ENCODE assay signal across 25 mouse cellular contexts in genomic region chr13:95536117-95536493, GRCm38 (mm10). TPM values are rescaled to one million over a fixed set of nuclear protein-coding genes. Genes with fewer than 3 reads are reported as not detected.
A peak's percentile ranks its signal among the peaks of the same experiment; 100 is the strongest.
DNase-seq lines count a peak whose midpoint lies in the region; ATAC-seq and TF ChIP-seq lines count a peak whose summit lies in the region.
"Had no signal": no experiment of that assay in that cellular context is flagged by ENCODE, and none has a peak within 500 bp of the region (broad histone marks: within the 10 kb centered on the region; RNA-seq: fewer than 3 reads in every experiment).

No protein-coding gene starts in this region.

- H3K4me3 ChIP-seq in embryonic facial prominence, embryonic 15.5 days (replicated peaks) = no peak overlapping the region
- H3K4me3 ChIP-seq in embryonic facial prominence, embryonic 10.5 days = no peak overlapping the region
- no peak overlapping the region for H3K4me3 ChIP-seq in heart, embryonic 15.5 days
- H3K4me3 ChIP-seq in E14TG2a.4 (replicated peaks; ENCODE audit: low read length) = peak overlapping the region; percentile 59
- peak overlapping the region; percentile 35 for H3K4me3 ChIP-seq in liver, embryonic 13.5 days (replicated peaks)
- H3K4me3 ChIP-seq: embryonic facial prominence, embryonic 13.5 days; limb, embryonic 13.5 days; neural tube, embryonic 13.5 days had no signal

- H3K27ac ChIP-seq in embryonic facial prominence, embryonic 15.5 days (replicated peaks) = 0 out of 2 replicates have a peak overlapping the region, but pooled peaks have one; percentile 34
- no peak overlapping the region; the same call in 1 of the 2 replicates for H3K27ac ChIP-seq in embryonic facial prominence, embryonic 10.5 days (replicated peaks)
- no peak overlapping the region for H3K27ac ChIP-seq in heart, embryonic 15.5 days
- H3K27ac ChIP-seq in liver, embryonic 13.5 days = peak overlapping the region; percentile 25; the same call in 1 of the 2 replicates
- H3K27ac ChIP-seq: embryonic facial prominence, embryonic 13.5 days; limb, embryonic 13.5 days; neural tube, embryonic 13.5 days had no signal

- peaks cover 22% of the 10 kb centered on the region for H3K4me1 ChIP-seq in embryonic facial prominence, embryonic 15.5 days
- peaks cover 44% of the 10 kb centered on the region for H3K4me1 ChIP-seq in embryonic facial prominence, embryonic 10.5 days
- H3K4me1 ChIP-seq in heart, embryonic 15.5 days (replicated peaks) = peaks cover 25% of the 10 kb centered on the region
- H3K4me1 ChIP-seq in E14TG2a.4 (replicated peaks; ENCODE audit: low read depth, low read length) = peaks cover 61% of the 10 kb centered on the region
- peaks cover 56% of the 10 kb centered on the region for H3K4me1 ChIP-seq in liver, embryonic 13.5 days (replicated peaks)

- no peaks in the 10 kb centered on the region for H3K36me3 ChIP-seq in embryonic facial prominence, embryonic 15.5 days
- no peaks in the 10 kb centered on the region for H3K36me3 ChIP-seq in embryonic facial prominence, embryonic 10.5 days (replicated peaks)
- H3K36me3 ChIP-seq in heart, embryonic 15.5 days = no peaks in the 10 kb centered on the region
- peaks cover 11% of the 10 kb centered on the region for H3K36me3 ChIP-seq in E14TG2a.4 (ENCODE audit: insufficient read depth, low read length)
- no peaks in the 10 kb centered on the region for H3K36me3 ChIP-seq in liver, embryonic 13.5 days
- H3K36me3 ChIP-seq: embryonic facial prominence, embryonic 13.5 days; limb, embryonic 13.5 days; neural tube, embryonic 13.5 days had no signal

- ATAC-seq in embryonic facial prominence, embryonic 15.5 days (ENCODE audit: insufficient number of reproducible peaks, low FRiP score, low TSS enrichment, low read depth) = no peak
- ATAC-seq in heart, embryonic 15.5 days (replicated peaks; ENCODE audit: insufficient number of reproducible peaks, insufficient read depth, low FRiP score, low read depth) = no peak
- ATAC-seq in liver, embryonic 13.5 days (ENCODE audit: low read depth) = 0 out of 2 replicates have a peak, but pooled peaks have one; percentile 11
- ATAC-seq in inflammation-experienced regulatory T-cells, adult 6 months = no peak
- ATAC-seq: CD4-positive, CD25-positive, alpha-beta regulatory T cell, adult 4 months had no signal

- H3K4me2 ChIP-seq in embryonic facial prominence, embryonic 15.5 days (replicated peaks) = no peak overlapping the region
- peak overlapping the region; percentile 44; the same call in 1 of the 2 replicates for H3K4me2 ChIP-seq in heart, embryonic 15.5 days
- peak overlapping the region; percentile 63 for H3K4me2 ChIP-seq in liver, embryonic 13.5 days

- no peak for TF ChIP-seq CTCF in E14TG2a.4 (conservative IDR thresholded peaks at IDR 0.05; ENCODE audit: low read length)

- H3K27me3 ChIP-seq in embryonic facial prominence, embryonic 15.5 days = no peaks in the 10 kb centered on the region
- H3K27me3 ChIP-seq in embryonic facial prominence, embryonic 10.5 days (replicated peaks; ENCODE audit: low read depth, poor library complexity, severe bottlenecking) = peaks cover 50% of the 10 kb centered on the region
- H3K27me3 ChIP-seq in heart, embryonic 15.5 days = 0 out of 2 replicates have a peak, but pooled peaks cover 3% of the 10 kb centered on the region
- no peaks in the 10 kb centered on the region for H3K27me3 ChIP-seq in E14TG2a.4 (ENCODE audit: insufficient read depth, low read length)
- peaks cover 26% of the 10 kb centered on the region for H3K27me3 ChIP-seq in liver, embryonic 13.5 days
- H3K27me3 ChIP-seq: embryonic facial prominence, embryonic 13.5 days had no signal

- 23% methylated on average over 5 of the region's 5 CpGs for WGBS in embryonic facial prominence, embryonic 15.5 days
- 16% methylated on average over 5 of the region's 5 CpGs for WGBS in embryonic facial prominence, embryonic 10.5 days
- WGBS in heart, embryonic 15.5 days = 23% methylated on average over 5 of the region's 5 CpGs
- WGBS in liver, embryonic 13.5 days (ENCODE audit: insufficient replicate concordance) = 15% methylated on average over 5 of the region's 5 CpGs

- DNase-seq in embryonic facial prominence, embryonic 10.5 days (ENCODE audit: low spot score) = no peak
- no peak for DNase-seq in heart, adult 18-20 months
- DNase-seq in liver, embryonic 13.5 days = no peak
- DNase-seq in urinary bladder, adult 18-20 months (ENCODE audit: low spot score in 2 of 2) = no peak
- DNase-seq: cerebellum, adult 2 months; gastrocnemius, postnatal 14 days; heart, postnatal 36 days; right cerebral cortex, postnatal 14 days; thymus, postnatal 4 days had no signal

- no peaks in the 10 kb centered on the region for H3K9me3 ChIP-seq in embryonic facial prominence, embryonic 15.5 days (replicated peaks)
- no peaks in the 10 kb centered on the region for H3K9me3 ChIP-seq in embryonic facial prominence, embryonic 10.5 days
- H3K9me3 ChIP-seq in heart, embryonic 15.5 days (replicated peaks) = no peaks in the 10 kb centered on the region
- H3K9me3 ChIP-seq in E14TG2a.4 (ENCODE audit: low read length) = no peaks in the 10 kb centered on the region
- H3K9me3 ChIP-seq in liver, embryonic 13.5 days (replicated peaks) = no peaks in the 10 kb centered on the region
- H3K9me3 ChIP-seq: embryonic facial prominence, embryonic 13.5 days; limb, embryonic 13.5 days; neural tube, embryonic 13.5 days had no signal

- no peak overlapping the region for H3K9ac ChIP-seq in embryonic facial prominence, embryonic 15.5 days
- no peak overlapping the region for H3K9ac ChIP-seq in heart, embryonic 15.5 days
- peak overlapping the region; percentile 46; the same call in 1 of the 2 replicates for H3K9ac ChIP-seq in liver, embryonic 13.5 days
- H3K9ac ChIP-seq: embryonic facial prominence, embryonic 13.5 days; limb, embryonic 13.5 days; neural tube, embryonic 13.5 days had no signal

RNA-seq across cellular contexts. Expression of gene F2rl1, which starts 11.1 kb away (rescaled TPM):
- polyA plus RNA-seq in embryonic facial prominence, embryonic 15.5 days (2015; fragmentation: Nextera tagmentation; extraction: Ambion mirVana) = 4.5 and 5.1 TPM in 2 replicates
- 0.15 and 0.19 TPM in 2 replicates for polyA plus RNA-seq in embryonic facial prominence, embryonic 10.5 days (2016; fragmentation: Nextera tagmentation; extraction: Ambion mirVana)
- polyA plus RNA-seq in heart, embryonic 15.5 days (2015; fragmentation: Nextera tagmentation; extraction: Ambion mirVana) = 0.72 and 1.4 TPM in 2 replicates
- under 1 TPM; 0.67 to 0.84 TPM for total RNA-seq in heart, adult 18-20 months (2021)
- 0.22 and 0.32 TPM in 2 replicates for polyA plus RNA-seq in liver, embryonic 13.5 days (2015; fragmentation: Nextera tagmentation; extraction: Ambion mirVana)
- polyA plus RNA-seq in inflammation-experienced regulatory T-cells, adult 6 months (2017; shearing (Covaris generic)) = 10 to 100 TPM; 11.0 to 24.6 (median 12.1) TPM
- polyA plus RNA-seq: neural tube, embryonic 13.5 days had no signal

RNA-seq across cellular contexts. Expression of gene S100z, which starts 57.6 kb away (rescaled TPM):
- 5.2 and 6.3 TPM in 2 replicates for polyA plus RNA-seq in embryonic facial prominence, embryonic 15.5 days (2015; fragmentation: Nextera tagmentation; extraction: Ambion mirVana)
- polyA plus RNA-seq in embryonic facial prominence, embryonic 10.5 days (2016; fragmentation: Nextera tagmentation; extraction: Ambion mirVana) = 0.60 TPM in 1 of 2 replicates, not detected in the other
- polyA plus RNA-seq in heart, embryonic 15.5 days (2015; fragmentation: Nextera tagmentation; extraction: Ambion mirVana) = not detected in 2 replicates
- total RNA-seq in heart, adult 18-20 months (2021) = not detected
- not detected in 2 replicates for polyA plus RNA-seq in liver, embryonic 13.5 days (2015; fragmentation: Nextera tagmentation; extraction: Ambion mirVana)
- not detected for polyA plus RNA-seq in inflammation-experienced regulatory T-cells, adult 6 months (2017; shearing (Covaris generic))
- total RNA-seq: adrenal gland, postnatal 36 days; heart, postnatal 36 days; layer of hippocampus, postnatal 14 days; left cerebral cortex, postnatal 10 days had no signal
- polyA plus RNA-seq: CD4-positive, CD25-positive, alpha-beta regulatory T cell, adult 4 months; cerebellum, adult 2 months; cortical plate, adult 2 months; intestine, embryonic 14.5 days; kidney, embryonic 14.5 days; limb, embryonic 13.5 days; midbrain, embryonic 11.5 days; neural tube, embryonic 13.5 days; spleen, adult 2 months had no signal

Comparison
In these comparisons a context has a peak if more than half of its experiments do, and no peak if none do; other contexts are left out.
1. H3K27ac ChIP-seq: peak in embryonic facial prominence, embryonic 15.5 days (single experiment) and liver, embryonic 13.5 days (single experiment); none in embryonic facial prominence, embryonic 10.5 days (single experiment) and heart, embryonic 15.5 days (single experiment).
2. H3K4me3 ChIP-seq: peak in E14TG2a.4 (single experiment) and liver, embryonic 13.5 days (single experiment); none in embryonic facial prominence, embryonic 15.5 days (single experiment), embryonic facial prominence, embryonic 10.5 days (single experiment) and heart, embryonic 15.5 days (single experiment).